Mouse (Mus musculus) mouse embryonic stem cell (cell line): ENCODE measurements around the gene Sptlc2.

ENCODE experiments used
- in situ Hi-C, 2 experiments: fragments of 300-500 bp; cut with MboI; formaldehyde crosslinking; loops; 1 replicate in 1 of 2; 3 replicates in 1 of 2; pipeline ENCODE4 v1.14.3; 2019 to 2020; ENCODE audit warnings: low sequenced_read_pairs in 2 of 2, low pct_unique_long_range_greater_than_20kb in 1 of 2, mixed read lengths in 1 of 2; ENCODE audit not compliant: unreplicated experiment in 1 of 2

Gene Sptlc2

DNA sequence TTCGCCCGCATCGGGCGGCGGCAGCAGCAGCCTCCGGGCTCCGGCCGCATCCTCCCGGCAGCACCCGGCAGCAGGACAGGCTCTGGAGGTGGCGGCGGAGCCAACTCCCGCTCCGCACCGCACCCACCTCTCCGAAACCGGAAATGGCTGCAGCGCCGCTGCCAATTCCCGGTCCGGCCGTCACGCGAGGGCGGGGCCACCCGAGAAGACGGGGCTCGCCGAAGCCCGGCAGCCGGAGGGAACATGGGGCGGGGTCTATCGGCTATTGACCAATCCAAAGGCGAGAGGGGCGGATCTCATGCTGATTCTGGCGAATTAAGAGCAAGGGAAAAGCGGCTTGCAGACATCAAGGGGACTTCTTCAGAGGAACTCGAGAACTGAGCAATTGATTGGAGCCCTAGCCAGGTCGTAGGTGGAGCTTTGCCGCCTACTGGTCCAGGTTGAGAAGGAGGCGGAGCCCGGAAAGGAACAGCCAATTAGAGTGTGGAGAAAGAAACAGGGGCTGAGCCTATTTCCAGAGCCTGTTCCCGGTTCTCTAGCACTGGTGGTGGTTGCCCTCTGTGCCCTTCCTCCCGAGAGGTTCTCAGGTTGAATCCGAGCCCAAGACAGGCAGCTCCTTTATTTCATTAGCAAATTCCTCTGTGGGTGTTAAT is at the start of gene Sptlc2:
TSS of gene Sptlc2 (minus strand) at position 234 of the 653 bp plus-strand sequence.
- in situ Hi-C loops = no loop called here

DNA sequence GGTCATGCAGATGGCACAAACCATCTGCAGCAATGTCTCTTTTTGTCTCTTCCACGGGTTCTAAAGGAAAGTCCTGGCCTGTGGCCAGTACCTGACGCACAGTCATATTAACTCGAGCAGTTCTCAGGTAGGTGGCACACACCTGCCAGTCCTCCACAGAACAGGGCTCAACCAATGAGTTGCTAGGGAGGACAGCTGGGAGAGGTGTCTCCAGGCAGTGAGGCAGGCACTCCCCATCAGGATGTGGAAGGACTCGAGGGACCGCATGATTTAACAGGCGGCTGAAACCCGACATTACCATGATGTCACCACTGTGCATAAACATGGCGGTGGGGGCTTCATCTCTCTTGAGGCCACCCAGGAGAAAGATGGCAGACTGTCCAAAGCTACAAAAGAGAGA is 40.7 kb upstream of the Sptlc2 start:
- in situ Hi-C loops = no loop called here

DNA sequence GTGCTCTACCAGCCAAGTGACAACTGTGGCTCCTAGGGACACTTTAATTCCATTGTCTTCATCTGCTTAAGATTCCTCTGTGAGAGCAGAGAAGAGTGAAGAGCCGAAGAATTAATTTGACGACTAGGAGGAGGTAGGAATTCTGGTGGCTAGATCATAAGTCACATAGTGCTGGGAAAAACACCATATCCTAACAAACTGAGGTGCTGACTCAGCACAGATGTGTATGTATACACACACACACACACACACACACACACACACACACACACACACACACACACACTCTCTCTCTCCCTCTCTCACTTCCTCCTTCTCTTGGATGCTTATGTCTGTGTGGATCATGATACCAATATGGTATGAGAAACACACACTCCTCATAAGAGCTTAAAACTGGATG is 40.1 kb upstream of the Sptlc2 start:
- in situ Hi-C loops = no loop called here

DNA sequence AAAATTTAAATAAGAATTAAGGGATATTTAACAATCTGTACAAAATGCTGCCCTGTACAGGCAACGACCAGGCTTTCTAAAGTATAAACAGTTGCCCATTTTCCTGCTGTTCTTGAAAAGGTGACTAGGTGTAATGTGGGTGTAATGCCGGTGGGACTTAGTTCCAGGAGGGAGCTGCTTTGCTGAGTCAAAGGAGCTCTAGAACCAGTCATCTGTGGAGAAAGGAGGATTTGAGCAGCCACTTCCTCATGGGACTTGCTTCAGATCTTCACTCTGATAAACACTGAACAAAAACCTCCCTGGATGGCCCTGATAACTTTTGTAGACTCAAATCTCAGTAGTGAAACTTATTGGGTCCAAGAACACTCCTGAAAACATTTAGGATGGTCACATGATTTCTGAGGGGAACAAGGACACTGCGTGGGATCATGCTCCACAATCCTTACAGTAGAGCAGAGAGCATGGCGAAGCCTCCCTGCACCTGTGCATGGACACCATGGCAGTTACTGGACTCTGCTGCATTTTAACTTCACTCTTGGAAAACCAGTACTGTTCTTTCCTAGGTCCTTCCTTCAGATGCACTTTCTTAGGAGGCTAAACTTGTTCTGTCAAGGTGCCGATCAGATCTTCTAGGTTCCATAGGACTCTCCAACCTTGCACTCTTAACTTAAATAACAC is 38.3 kb upstream of the Sptlc2 start:
- in situ Hi-C loops = no loop called here

DNA sequence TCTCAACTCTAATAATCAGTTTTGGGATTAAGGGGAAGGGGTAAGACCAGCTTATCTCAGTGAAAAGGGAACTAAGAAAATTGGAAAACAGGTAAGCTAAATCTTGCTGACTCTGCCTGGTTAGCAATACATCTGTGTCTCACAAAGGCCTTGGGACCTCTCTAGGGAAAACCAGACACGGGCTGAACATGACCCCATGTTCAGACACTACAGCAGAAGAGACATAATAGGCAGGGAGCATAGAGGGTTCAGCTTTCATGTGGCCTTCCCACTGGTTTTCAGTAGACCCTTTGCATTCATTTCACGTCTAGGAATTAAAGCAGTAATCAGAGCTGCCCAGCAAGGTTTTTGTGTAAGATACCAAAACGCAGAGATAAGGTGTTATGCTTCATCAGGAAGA is 36.4 kb upstream of the Sptlc2 start:
- in situ Hi-C loops = no loop called here

DNA sequence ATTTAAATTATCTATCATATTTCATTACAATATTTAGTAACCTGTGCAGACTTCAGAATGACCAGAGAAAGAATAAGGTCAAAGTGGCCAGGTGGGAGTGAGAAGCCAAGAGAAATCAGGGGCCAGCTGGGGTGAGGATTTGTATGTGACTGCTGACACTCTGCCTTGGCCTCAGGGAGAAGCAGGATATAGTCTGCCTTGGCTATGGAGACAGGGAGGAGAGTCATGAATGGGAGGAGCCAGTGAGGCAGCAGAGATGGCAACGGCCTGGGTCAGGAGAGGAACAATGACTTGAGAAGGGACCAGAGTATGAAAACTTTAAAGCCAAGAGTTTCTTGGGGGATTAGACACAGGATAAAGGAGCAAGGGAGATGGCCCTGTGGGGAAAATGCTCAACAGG is 35.5 kb upstream of the Sptlc2 start:
- in situ Hi-C loops = no loop called here

DNA sequence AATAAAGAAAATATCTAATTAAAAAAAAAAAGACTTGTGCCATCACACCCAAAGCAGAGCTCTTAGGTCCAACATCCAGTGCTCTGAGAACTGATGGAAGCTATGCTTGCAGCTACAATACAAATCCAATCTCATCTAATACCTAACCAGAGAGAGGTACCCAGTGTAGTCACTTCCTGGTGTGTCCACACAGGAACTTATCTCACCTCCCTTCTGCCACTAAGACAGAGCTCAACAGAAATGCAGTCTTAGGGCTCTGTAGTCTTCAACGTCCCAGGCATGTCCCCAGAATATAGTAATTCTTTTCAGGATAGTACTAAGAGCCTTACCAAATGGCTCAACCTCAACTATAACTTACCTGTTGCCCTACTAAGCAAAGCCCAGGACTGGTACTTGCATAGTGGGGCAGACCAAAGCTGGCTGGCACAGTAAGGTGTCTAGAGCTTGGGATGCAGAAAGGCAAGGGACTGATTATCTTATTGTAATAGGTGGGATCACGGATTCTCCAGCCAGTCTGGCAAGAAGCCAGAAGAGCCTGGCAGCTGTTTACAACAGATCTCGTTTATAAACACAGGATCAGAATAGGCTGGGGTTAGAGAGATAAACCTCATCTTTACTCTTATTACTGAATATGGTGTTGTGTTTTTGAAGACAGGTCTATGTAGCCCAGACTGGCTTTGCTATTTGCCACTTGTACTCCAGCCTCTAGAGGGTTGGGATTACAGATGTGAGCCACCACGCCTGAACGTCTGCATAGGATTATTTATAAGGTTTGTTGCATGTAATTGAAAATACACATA is 33.8 kb upstream of the Sptlc2 start:
- in situ Hi-C loops = no loop called here

DNA sequence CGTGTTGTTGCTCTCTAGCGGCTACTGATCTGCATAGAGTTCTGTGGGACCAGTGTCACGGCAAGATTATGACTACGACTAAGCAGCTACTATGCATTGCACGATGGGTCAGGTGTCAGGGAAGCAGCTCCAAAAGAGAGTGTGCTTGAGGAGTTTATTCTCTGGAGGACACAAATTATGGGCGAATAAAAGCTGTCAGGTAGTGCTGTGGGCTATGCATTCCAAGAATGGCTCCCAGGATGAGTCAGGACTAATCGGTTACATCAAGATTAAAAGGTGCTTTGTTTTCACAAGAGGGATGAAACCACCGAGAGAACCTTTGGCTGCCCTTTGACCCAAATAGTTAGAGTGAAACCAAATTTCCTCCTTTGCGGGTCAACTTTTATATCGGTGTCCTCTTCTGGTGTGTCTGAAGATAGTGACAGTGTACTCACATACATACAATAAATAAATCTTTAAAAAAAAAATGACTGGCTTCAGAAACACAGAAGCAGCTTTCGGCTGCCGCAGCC is 31.9 kb upstream of the Sptlc2 start:
- in situ Hi-C loops = no loop called here

DNA sequence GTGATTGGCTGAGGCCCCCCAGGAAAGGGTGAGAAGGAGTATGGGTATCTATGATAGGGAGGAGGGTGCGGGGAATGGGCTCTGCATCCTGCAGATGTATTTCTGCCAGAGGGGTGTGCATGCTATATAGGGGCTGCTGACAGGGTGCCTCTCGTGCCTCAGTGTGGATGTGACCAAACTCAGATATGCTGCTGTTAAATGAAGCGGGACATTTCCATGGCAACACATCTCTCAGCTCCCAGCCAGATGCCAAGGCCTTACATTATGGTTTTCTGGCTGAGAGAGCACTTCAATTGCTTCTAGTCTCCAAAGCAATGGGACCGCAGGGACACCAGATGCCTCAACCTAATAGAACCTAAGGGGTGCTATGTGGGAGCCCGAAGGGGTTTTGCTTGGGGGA is 30.8 kb upstream of the Sptlc2 start:
- in situ Hi-C loops = no loop called here

DNA sequence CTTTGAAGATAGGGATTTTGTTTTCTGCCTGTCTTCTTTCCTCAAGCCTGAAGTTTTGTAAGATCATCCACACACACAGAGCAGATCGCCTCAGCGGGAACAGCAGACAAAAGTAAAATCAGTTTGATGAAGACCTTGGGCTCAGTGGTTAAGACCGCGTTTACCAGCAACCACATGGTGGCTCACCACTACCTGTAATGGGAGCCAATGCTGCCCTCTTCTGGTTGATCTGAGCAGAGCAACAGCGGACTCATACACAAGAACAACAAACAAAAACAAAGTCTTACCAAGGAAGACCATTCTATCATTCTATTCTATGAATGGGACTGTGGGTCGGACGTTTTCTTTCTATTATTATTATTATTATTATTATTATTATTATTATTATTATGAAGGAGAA is 28.5 kb upstream of the Sptlc2 start:
- in situ Hi-C loops = no loop called here

DNA sequence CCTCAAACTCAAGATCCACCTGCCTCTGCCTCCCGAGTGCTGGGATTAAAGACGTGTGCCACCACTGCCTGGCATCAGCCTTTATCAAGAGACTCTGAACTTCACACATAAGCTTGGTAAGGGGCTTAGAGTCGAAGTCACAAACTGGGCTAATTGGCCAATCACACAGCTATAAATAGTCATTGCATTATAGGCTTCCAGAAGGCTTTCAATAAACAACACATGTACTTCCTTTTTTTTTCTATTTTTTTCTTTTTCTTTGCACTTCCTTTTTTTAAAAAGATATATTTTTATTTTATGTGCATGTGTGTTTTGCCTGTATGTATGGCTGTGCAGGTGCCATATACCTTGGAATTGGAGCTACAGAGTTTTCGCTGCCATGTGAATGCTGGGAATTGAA is 27.2 kb upstream of the Sptlc2 start:
- in situ Hi-C loops = no loop called here

DNA sequence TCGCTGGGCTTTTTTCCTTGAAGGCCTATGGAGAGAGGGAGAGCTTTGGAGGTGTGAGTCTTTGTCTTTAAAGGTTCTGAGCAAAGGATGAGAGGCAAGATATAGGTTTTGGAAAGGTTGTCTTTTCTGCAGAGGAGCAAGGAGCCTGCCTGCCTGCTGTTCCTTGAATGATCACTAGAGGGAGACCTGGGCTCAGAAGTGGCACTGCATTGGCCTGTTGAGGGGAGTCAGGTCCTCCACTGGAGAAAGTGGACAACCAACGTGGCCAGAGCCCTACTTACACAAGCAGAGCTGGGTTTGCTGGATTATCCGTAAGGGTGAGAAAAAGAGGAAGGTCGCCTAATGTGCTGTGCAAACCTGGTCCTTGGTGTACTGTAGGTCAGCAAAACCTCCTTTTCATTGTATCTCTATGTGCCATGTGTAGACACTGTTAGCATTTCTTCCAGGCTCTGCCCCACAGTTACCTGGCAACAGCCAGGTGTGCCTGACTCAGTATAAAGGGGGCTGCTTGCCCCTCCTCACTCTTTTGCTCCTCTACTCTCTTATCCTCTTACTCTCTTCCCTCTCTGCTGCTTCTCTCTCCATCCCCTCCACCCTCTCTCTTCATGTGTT is 25.1 kb upstream of the Sptlc2 start:
- in situ Hi-C loops = no loop called here

DNA sequence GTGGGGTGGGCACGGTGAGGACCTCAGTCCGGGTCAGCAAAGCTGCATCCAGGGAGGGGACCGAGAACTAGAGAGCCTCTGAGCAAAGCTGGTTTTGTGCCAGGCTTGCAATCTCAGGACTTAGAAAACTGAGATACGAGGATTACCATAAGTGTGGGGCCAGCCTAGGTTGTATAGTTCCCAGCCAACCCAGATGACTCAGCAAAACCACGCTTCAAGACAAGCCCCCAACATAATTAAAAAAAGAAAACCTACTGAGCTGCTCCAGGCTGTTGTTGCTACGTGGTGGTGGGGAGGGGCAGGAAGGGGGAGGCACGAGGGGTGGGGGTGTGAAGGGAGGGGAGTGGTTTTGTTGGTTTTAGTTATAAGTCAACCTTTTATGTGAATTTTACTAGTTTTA is 22.8 kb upstream of the Sptlc2 start:
- in situ Hi-C loops = no loop called here

DNA sequence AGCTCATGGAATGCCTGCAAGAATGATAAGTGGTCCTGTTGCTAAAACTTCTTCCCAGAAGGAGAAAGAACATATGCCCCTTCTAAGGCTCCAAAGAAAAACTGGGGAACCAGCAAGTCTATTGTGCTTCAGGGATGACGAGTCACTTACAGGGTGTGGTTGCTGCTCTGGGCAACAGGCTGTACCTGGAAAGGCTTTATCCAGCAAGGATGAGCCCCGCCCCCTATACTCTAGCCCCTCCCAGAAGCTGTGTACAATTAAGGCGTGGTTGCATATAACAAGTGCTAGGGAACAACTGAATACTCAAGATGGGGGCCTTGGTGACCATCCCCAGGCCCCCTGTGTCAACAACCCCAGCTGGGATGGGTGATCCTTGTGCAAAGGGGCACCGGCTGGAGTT is 21.0 kb upstream of the Sptlc2 start:
- in situ Hi-C loops = no loop called here

DNA sequence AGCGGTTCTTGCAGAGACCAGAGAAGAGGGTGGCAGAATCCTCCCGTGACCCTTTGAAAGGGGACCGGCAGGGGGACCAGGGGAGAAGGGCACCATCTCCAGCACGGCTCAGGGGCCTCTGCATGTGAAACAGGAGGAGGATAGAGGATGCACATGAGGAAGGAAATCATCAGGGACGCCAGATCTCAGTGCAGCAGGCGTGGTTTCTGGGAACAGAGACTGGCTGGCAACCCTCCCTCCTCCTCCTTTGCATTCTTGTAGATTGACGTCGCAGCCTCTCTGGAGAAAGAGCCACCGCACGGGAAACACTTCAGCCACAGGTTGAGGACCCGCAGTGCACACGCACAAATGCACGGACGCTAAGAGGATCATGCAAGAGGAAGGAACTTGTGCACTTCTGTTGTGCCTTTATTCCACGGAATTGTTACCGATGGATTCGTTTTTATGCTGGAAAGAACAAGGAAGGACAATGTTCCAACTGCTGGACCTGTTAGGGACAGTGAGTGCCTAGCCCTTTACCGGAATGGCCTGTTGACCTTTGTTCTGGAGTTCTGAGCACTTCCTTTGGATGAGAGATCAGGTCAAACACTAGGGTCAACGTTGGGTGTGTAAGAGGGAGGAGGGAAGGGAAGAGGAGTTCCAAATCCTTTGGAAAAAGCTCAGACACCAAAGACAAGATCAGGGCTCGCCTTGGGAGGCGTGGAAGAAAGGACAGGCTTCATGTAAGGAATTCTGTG is 19.9 kb upstream of the Sptlc2 start:
- in situ Hi-C loops = no loop called here

DNA sequence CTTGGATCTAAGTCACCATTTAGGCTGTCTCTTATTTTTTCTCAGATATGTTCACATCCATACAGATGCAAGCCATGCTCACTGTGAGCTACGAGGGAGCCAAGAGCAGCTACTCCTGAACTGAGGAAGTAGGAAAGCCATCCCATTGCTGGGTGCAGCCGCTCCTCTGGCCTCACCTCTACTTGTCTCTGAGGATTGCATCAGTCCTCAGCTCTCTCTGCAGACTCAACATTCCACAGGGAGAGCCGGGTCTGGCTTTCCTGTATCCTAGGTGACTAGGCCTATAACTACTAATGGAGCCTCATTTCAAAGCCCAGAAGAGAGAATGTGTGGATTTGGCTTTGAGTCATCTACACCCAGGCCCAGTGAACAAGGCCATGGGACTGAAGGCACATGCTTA is 17.6 kb upstream of the Sptlc2 start:
- in situ Hi-C loops = no loop called here

DNA sequence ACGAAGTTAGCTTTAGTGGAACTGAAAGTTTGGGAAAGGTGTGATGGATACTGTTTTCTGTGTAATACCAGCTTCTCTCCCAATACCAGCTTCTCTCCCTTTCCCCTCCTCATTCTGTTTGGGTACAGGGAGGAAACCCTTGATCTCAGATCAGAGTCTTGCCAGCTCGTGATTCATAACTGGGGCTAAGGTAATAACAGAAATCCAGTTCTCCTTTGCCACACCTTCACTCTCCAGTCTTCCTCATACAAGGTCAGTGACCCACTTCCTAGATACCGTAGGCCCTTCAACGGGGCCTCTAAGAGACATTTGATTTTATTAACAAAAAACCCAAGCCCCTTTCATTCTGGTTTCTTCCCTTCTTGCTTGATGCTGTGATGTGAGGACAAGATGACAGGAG is 17.0 kb upstream of the Sptlc2 start:
- in situ Hi-C loops = no loop called here

DNA sequence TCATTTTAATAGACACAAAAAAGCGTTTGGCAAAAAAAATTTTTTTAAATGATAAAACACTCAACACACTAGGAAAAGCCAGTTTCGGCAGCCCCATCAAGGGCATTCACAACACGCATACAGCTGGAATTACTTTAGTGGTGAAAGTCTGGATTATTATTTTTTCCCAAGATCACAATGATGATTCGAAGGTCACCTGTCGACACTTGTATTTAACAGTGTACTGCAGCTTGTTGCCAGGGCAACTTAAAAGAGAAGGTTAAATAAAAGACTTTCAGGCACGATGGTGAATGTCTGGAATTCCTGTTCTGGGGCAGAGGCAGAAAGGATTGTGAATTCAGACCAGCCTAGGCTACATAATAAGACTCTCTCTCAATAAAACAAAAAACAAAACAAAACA is 13.7 kb upstream of the Sptlc2 start:
- in situ Hi-C loops = no loop called here
